Mouse (Mus musculus): ENCODE measurements around the gene Arid1b. TPM values are rescaled to one million over a fixed set of nuclear protein-coding genes. Genes with fewer than 3 reads are reported as not detected.
A peak's percentile ranks its signal among the peaks of the same experiment; 100 is the strongest.

Arid1b gene
- polyA plus RNA-seq, 2 experiments, result 14.7 to 20.5 TPM

- Histone ChIP-seq H3K9ac (ENCODE audit: low read depth, low read length, severe bottlenecking) (no peak overlapping the region), H3K9me3 (ENCODE audit: control insufficient read depth, low read length) (no peaks in the 10 kb centered on the region), H3K36me3 (ENCODE audit: control insufficient read depth, insufficient read depth, low read length) (no peaks in the 10 kb centered on the region), H3K4me1 (ENCODE audit: control insufficient read depth, insufficient read depth, low read length) (peaks cover 30% of the 10 kb centered on the region), H3K27me3 (ENCODE audit: control insufficient read depth, insufficient read depth, low read length) (no peaks in the 10 kb centered on the region), H3K4me3 (replicated peaks; ENCODE audit: low read length) (no peak overlapping the region), H3K4me2 (replicated peaks; ENCODE audit: low read depth, low read length, severe bottlenecking) (no peak overlapping the region), H3K27ac (replicated peaks; ENCODE audit: low read depth, low read length) (no peak overlapping the region)
- 91% methylated on average over 4 of the region's 4 CpGs for WGBS
- TF ChIP-seq POLR2A (IDR thresholded peaks at IDR 0.05; ENCODE audit: borderline replicate concordance, extremely low read depth, insufficient read depth, insufficient read length), result no peak
- ATAC-seq (ENCODE audit: low FRiP score, low read depth), result no peak
- DNase-seq (ENCODE audit: low spot score), result no peak
Observed at GRCm38 (mm10) chr17:5215352-5215751, 221.2 kb downstream of the Arid1b start.

- no peak for DNase-seq (ENCODE audit: low spot score)
Observed at GRCm38 (mm10) chr17:5216965-5217546, 222.9 kb downstream of the Arid1b start.

GRCm38 (mm10) chr17:5217852-5218845 lies 224.0 kb downstream of the Arid1b start:
- H3K9ac ChIP-seq (ENCODE audit: low read depth, low read length, severe bottlenecking), result no peak overlapping the region
- no peak overlapping the region for H3K4me3 ChIP-seq (replicated peaks; ENCODE audit: low read length)
- no peak for ATAC-seq (ENCODE audit: low FRiP score, low read depth)
- 58% methylated on average over 9 of the region's 9 CpGs for WGBS
- no peaks in the 10 kb centered on the region for H3K9me3 ChIP-seq (ENCODE audit: control insufficient read depth, low read length)
- TF ChIP-seq POLR2A (IDR thresholded peaks at IDR 0.05; ENCODE audit: borderline replicate concordance, extremely low read depth, insufficient read depth, insufficient read length), result no peak
- no peak for DNase-seq (ENCODE audit: low spot score)
- H3K27ac ChIP-seq (replicated peaks; ENCODE audit: low read depth, low read length), result no peak overlapping the region
- H3K4me1 ChIP-seq (ENCODE audit: control insufficient read depth, insufficient read depth, low read length), result peaks cover 44% of the 10 kb centered on the region
- no peaks in the 10 kb centered on the region for H3K27me3 ChIP-seq (ENCODE audit: control insufficient read depth, insufficient read depth, low read length)
- H3K4me2 ChIP-seq (replicated peaks; ENCODE audit: low read depth, low read length, severe bottlenecking), result no peak overlapping the region
- no peaks in the 10 kb centered on the region for H3K36me3 ChIP-seq (ENCODE audit: control insufficient read depth, insufficient read depth, low read length)

More at GRCm38 (mm10) chr17:5216965-5217546, 222.9 kb downstream of the Arid1b start:
- Histone ChIP-seq H3K4me2 (replicated peaks; ENCODE audit: low read depth, low read length, severe bottlenecking) (no peak overlapping the region), H3K4me3 (replicated peaks; ENCODE audit: low read length) (no peak overlapping the region), H3K36me3 (ENCODE audit: control insufficient read depth, insufficient read depth, low read length) (no peaks in the 10 kb centered on the region), H3K9ac (ENCODE audit: low read depth, low read length, severe bottlenecking) (no peak overlapping the region), H3K27ac (replicated peaks; ENCODE audit: low read depth, low read length) (no peak overlapping the region), H3K27me3 (ENCODE audit: control insufficient read depth, insufficient read depth, low read length) (no peaks in the 10 kb centered on the region), H3K9me3 (ENCODE audit: control insufficient read depth, low read length) (no peaks in the 10 kb centered on the region), H3K4me1 (ENCODE audit: control insufficient read depth, insufficient read depth, low read length) (peaks cover 44% of the 10 kb centered on the region)
- ATAC-seq (ENCODE audit: low FRiP score, low read depth), result 0 out of 2 replicates have a peak, but pooled peaks have one; percentile 9
- 41% methylated on average over 10 of the region's 10 CpGs for WGBS
- no peak for TF ChIP-seq POLR2A (IDR thresholded peaks at IDR 0.05; ENCODE audit: borderline replicate concordance, extremely low read depth, insufficient read depth, insufficient read length)

GRCm38 (mm10) chr17:5218955-5219557 lies 224.9 kb downstream of the Arid1b start:
- Histone ChIP-seq H3K4me1 (ENCODE audit: control insufficient read depth, insufficient read depth, low read length) (peaks cover 44% of the 10 kb centered on the region), H3K4me2 (replicated peaks; ENCODE audit: low read depth, low read length, severe bottlenecking) (no peak overlapping the region), H3K9ac (ENCODE audit: low read depth, low read length, severe bottlenecking) (no peak overlapping the region), H3K9me3 (ENCODE audit: control insufficient read depth, low read length) (no peaks in the 10 kb centered on the region), H3K27me3 (ENCODE audit: control insufficient read depth, insufficient read depth, low read length) (no peaks in the 10 kb centered on the region), H3K4me3 (replicated peaks; ENCODE audit: low read length) (no peak overlapping the region), H3K36me3 (ENCODE audit: control insufficient read depth, insufficient read depth, low read length) (no peaks in the 10 kb centered on the region), H3K27ac (replicated peaks; ENCODE audit: low read depth, low read length) (no peak overlapping the region)
- no peak for ATAC-seq (ENCODE audit: low FRiP score, low read depth)
- WGBS, result 48% methylated on average over 6 of the region's 6 CpGs
- TF ChIP-seq POLR2A (IDR thresholded peaks at IDR 0.05; ENCODE audit: borderline replicate concordance, extremely low read depth, insufficient read depth, insufficient read length), result no peak
- peak; percentile 59 for DNase-seq (ENCODE audit: low spot score)

- ATAC-seq (ENCODE audit: low FRiP score, low read depth) (no peak), DNase-seq (ENCODE audit: low spot score) (no peak)
- no peak overlapping the region; the same call in 1 of the 2 replicates for H3K27ac ChIP-seq (replicated peaks; ENCODE audit: low read depth, low read length)
- no peaks in the 10 kb centered on the region for H3K9me3 ChIP-seq (ENCODE audit: control insufficient read depth, low read length)
- WGBS, result 13% methylated on average over 8 of the region's 8 CpGs
- peaks cover 44% of the 10 kb centered on the region for H3K4me1 ChIP-seq (ENCODE audit: control insufficient read depth, insufficient read depth, low read length)
- H3K27me3 ChIP-seq (ENCODE audit: control insufficient read depth, insufficient read depth, low read length), result no peaks in the 10 kb centered on the region
- H3K4me2 ChIP-seq (replicated peaks; ENCODE audit: low read depth, low read length, severe bottlenecking), result no peak overlapping the region
- H3K4me3 ChIP-seq (replicated peaks; ENCODE audit: low read length), result no peak overlapping the region
- no peak overlapping the region for H3K9ac ChIP-seq (ENCODE audit: low read depth, low read length, severe bottlenecking)
- TF ChIP-seq POLR2A (IDR thresholded peaks at IDR 0.05; ENCODE audit: borderline replicate concordance, extremely low read depth, insufficient read depth, insufficient read length), result no peak
- H3K36me3 ChIP-seq (ENCODE audit: control insufficient read depth, insufficient read depth, low read length), result no peaks in the 10 kb centered on the region
Observed at GRCm38 (mm10) chr17:5221041-5221440, 226.9 kb downstream of the Arid1b start.

All from limb, embryonic 14.5 days (tissue).